Mouse (Mus musculus): ENCODE measurements around the gene Olfr209. TPM values are rescaled to one million over a fixed set of nuclear protein-coding genes. Genes with fewer than 3 reads are reported as not detected.

Gene Olfr209
- polyA plus RNA-seq (2012; ENCODE audit: insufficient read depth, insufficient read length, low replicate concordance, missing spikeins), result not detected in 2 replicates

DNA sequence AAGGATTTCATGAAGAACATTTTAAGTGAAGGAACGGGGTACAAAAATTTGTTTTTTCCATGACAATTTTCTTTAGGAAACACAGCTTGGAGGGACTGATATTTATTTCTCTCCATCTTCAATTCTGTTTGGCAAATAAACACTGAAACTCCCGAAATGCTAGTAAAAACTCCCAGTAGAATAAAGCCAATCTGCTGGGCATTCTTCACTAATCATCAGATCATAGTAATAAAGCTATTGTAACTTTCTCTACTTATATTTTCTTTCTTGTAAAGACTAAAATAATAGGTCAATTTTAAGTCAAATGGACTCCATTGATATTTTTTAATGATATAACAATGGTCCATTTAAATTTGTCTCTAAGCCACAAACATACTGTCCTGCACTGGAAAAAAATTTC lies at the start of gene Olfr209:
Gene Olfr209, minus strand, starts transcription at position 101 of the 400 bp plus-strand sequence.
- 76% methylated on average over 2 of the region's 2 CpGs for WGBS
- Histone ChIP-seq H3K4me1 (ENCODE audit: control insufficient read depth, insufficient read depth, low read length) (no peaks in the 10 kb centered on the region), H3K4me3 (ENCODE audit: insufficient read depth, low read depth, low read length) (no peak within 1 kb of the TSS), H3K27ac (ENCODE audit: insufficient read depth, low read depth, low read length) (no peak within 1 kb of the TSS)
- TF ChIP-seq POLR2A (IDR thresholded peaks at IDR 0.05; ENCODE audit: insufficient read depth, low read depth, low read length), result no peak
- TF ChIP-seq CTCF (IDR thresholded peaks at IDR 0.05; ENCODE audit: insufficient read depth, low read depth, low read length), result no peak

DNA sequence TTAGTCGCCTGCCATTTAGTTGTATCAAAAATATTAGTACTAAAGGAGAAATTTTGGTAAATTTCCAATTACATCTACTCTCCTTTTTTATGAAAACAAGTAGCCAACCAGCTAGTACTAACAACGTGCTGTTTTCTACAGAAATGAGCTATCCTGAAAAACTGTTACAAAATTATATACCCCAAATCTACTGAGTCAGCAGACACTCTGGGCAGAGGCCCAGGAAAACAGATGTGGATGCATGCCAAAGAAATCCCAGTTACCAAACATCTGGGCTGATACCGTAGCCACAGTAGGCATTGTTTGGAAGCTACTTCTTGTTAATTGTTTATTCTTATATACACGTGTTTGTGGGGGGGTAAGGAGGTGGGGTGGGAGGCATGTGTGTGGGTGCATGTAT lies 49.7 kb upstream of the Olfr209 start:
- Histone ChIP-seq H3K27ac (ENCODE audit: insufficient read depth, low read depth, low read length) (no peak overlapping the region), H3K4me1 (ENCODE audit: control insufficient read depth, insufficient read depth, low read length) (no peaks in the 10 kb centered on the region), H3K4me3 (ENCODE audit: insufficient read depth, low read depth, low read length) (no peak overlapping the region)
- TF ChIP-seq CTCF (IDR thresholded peaks at IDR 0.05; ENCODE audit: insufficient read depth, low read depth, low read length), result no peak
- no peak for TF ChIP-seq POLR2A (IDR thresholded peaks at IDR 0.05; ENCODE audit: insufficient read depth, low read depth, low read length)
- 28% methylated on average over 4 of the region's 4 CpGs for WGBS

DNA sequence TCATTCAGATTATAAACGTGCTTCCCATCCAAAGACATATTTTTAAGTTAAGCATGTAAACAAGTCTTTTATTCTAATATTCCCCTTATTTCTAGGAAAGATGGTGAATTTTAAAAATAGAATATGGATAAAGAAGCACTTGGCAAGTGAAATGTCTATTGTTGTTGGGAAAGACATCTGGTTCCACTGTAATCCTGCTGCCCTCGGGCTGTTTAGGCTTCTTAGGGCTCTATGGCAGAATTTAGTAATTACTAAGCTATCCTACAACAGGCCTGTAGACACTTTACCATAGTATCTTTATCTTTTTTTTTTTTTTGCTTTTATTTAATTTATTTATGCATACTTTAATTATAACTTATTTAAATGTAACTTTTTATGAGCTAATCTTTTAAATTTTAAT lies 46.0 kb upstream of the Olfr209 start:
- Histone ChIP-seq H3K4me3 (ENCODE audit: insufficient read depth, low read depth, low read length) (no peak overlapping the region), H3K4me1 (ENCODE audit: control insufficient read depth, insufficient read depth, low read length) (no peaks in the 10 kb centered on the region), H3K27ac (ENCODE audit: insufficient read depth, low read depth, low read length) (no peak overlapping the region)
- 62% methylated on average over 2 of the region's 2 CpGs for WGBS
- no peak for TF ChIP-seq CTCF (IDR thresholded peaks at IDR 0.05; ENCODE audit: insufficient read depth, low read depth, low read length)
- TF ChIP-seq POLR2A (IDR thresholded peaks at IDR 0.05; ENCODE audit: insufficient read depth, low read depth, low read length), result no peak

DNA sequence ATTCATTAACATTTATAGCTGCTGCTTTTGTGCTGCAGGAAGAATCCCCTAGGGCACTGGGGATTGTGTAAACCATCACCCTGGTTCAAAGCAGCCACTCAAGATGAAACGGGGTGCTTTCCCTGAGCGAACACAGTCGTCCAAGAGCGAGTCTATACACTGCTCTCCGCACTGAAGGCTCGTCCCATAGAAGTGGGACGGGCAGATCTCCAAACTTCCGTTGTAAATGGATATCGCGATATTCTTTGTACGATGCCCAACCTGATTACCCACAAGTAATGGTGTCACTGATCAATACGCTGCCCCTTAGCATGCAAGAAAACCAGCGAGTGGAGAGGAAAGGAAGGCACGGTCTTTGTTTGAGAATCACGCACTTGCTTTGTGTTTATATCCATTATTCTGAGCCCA lies 45.6 kb upstream of the Olfr209 start:
- TF ChIP-seq CTCF (IDR thresholded peaks at IDR 0.05; ENCODE audit: insufficient read depth, low read depth, low read length) (no peak), POLR2A (IDR thresholded peaks at IDR 0.05; ENCODE audit: insufficient read depth, low read depth, low read length) (no peak)
- Histone ChIP-seq H3K27ac (ENCODE audit: insufficient read depth, low read depth, low read length) (no peak overlapping the region), H3K4me3 (ENCODE audit: insufficient read depth, low read depth, low read length) (no peak overlapping the region), H3K4me1 (ENCODE audit: control insufficient read depth, insufficient read depth, low read length) (no peaks in the 10 kb centered on the region)
- WGBS, result 62% methylated on average over 15 of the region's 15 CpGs

DNA sequence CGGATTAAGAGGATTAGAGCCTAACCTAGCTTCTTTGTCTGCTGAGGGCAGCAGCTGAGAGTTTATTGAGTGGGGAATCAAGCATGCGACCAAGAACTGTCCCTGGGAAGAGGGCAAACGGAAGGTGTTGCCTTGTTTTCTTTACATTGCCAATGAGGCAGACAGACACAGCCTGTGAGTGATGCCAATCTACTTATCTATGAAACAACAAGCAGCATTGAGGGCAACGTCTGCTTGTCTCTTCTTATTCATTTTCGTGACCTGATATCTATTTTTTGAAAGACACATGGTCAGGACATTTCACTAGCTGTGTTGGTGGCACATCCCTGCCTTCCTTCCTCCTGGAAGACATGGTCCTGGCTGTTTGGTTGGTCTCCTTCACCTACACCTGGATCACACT lies 43.2 kb upstream of the Olfr209 start, which contains the start of gene Gabrr3:
Gene Gabrr3, plus strand, starts transcription at position 301 of the 400 bp plus-strand sequence.
- Histone ChIP-seq H3K4me3 (ENCODE audit: insufficient read depth, low read depth, low read length) (no peak within 1 kb of the TSS), H3K4me1 (ENCODE audit: control insufficient read depth, insufficient read depth, low read length) (no peaks in the 10 kb centered on the region), H3K27ac (ENCODE audit: insufficient read depth, low read depth, low read length) (no peak within 1 kb of the TSS)
- TF ChIP-seq POLR2A (IDR thresholded peaks at IDR 0.05; ENCODE audit: insufficient read depth, low read depth, low read length) (no peak), CTCF (IDR thresholded peaks at IDR 0.05; ENCODE audit: insufficient read depth, low read depth, low read length) (no peak)
- WGBS, result 77% methylated on average over 5 of the region's 5 CpGs

DNA sequence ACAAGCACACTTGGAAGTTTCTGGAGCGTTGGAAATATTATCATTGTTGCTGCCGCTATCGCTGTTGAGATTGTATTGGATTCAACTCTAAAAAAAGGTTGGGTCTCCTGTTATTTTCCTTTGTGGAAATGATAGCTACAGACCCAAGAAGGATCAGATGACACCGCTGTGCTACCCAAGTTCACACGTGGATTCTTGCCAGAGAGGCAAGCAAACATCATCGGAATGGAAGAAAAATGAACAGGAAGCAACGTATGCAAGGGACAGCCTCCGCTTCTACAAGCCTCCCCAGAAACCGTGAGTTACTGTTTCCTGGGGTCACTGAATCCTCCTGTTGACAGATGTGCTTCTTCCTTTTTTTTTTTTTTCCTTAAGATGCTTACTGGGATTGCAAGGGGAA lies 41.0 kb upstream of the Olfr209 start:
- 78% methylated on average over 9 of the region's 9 CpGs for WGBS
- no peak for TF ChIP-seq CTCF (IDR thresholded peaks at IDR 0.05; ENCODE audit: insufficient read depth, low read depth, low read length)
- TF ChIP-seq POLR2A (IDR thresholded peaks at IDR 0.05; ENCODE audit: insufficient read depth, low read depth, low read length), result no peak
- H3K27ac ChIP-seq (ENCODE audit: insufficient read depth, low read depth, low read length), result no peak overlapping the region
- no peak overlapping the region for H3K4me3 ChIP-seq (ENCODE audit: insufficient read depth, low read depth, low read length)
- no peaks in the 10 kb centered on the region for H3K4me1 ChIP-seq (ENCODE audit: control insufficient read depth, insufficient read depth, low read length)

DNA sequence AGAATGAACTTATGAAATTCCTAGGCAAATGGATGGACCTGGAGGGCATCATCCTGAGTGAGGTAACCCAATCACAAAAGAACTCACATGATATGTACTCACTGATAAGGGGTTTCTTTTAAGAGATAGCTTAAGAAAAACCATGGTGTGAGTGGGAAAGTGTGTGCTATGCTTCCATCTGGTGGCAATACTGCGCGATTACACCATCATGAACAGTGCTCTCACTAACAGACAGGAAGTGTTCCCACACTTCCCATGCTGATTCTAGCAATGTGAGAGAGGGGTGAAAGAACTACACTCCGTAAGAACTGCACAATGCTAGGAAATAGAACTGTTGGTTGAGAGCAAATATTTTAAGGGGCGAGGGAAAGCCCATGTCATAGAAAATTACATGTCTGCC lies 39.9 kb upstream of the Olfr209 start:
- TF ChIP-seq CTCF (IDR thresholded peaks at IDR 0.05; ENCODE audit: insufficient read depth, low read depth, low read length) (no peak), POLR2A (IDR thresholded peaks at IDR 0.05; ENCODE audit: insufficient read depth, low read depth, low read length) (no peak)
- no peak overlapping the region for H3K27ac ChIP-seq (ENCODE audit: insufficient read depth, low read depth, low read length)
- 8% methylated on average over 4 of the region's 4 CpGs for WGBS
- H3K4me3 ChIP-seq (ENCODE audit: insufficient read depth, low read depth, low read length), result no peak overlapping the region
- no peaks in the 10 kb centered on the region for H3K4me1 ChIP-seq (ENCODE audit: control insufficient read depth, insufficient read depth, low read length)

DNA sequence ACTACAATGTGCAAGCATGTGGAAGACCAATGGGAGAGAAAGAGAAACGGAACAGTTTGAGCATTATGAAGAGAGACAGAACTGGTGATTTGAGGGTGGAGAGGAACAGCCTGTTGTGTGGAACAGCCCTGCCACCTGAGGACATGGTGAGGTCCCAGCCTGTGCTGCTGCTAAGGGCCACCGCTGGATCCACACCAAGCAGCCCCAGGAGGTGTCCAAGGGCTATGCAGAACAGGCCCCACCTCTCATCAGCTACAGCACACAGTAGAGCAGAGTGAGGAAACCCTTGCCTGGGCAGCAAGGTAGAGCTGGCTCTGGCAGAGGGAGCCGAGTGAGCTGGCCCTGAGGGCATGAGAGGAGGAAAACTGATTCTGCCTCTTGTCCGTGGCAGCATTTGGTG lies 38.2 kb upstream of the Olfr209 start:
- TF ChIP-seq CTCF (IDR thresholded peaks at IDR 0.05; ENCODE audit: insufficient read depth, low read depth, low read length) (no peak), POLR2A (IDR thresholded peaks at IDR 0.05; ENCODE audit: insufficient read depth, low read depth, low read length) (no peak)
- no peaks in the 10 kb centered on the region for H3K4me1 ChIP-seq (ENCODE audit: control insufficient read depth, insufficient read depth, low read length)
- no peak overlapping the region for H3K27ac ChIP-seq (ENCODE audit: insufficient read depth, low read depth, low read length)
- 86% methylated on average over 4 of the region's 4 CpGs for WGBS
- no peak overlapping the region for H3K4me3 ChIP-seq (ENCODE audit: insufficient read depth, low read depth, low read length)

DNA sequence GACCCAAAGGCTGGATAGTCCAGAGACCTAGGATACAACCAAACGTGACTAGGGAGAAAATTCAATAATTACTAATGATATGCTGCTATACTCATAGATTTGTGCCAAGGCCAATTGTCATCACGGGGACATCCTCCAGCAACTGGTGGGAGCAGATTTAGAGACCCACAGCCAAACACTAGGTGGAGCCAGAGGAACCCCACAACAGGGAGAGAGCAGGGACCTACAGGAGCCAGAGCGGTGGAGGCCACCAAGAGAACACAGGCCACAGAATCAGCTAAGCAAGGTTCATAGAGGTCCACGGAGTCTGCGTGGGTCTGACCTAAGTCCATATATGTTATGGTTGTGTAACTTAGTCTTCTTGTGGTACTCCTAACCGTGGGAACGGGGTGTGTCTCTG lies 37.3 kb upstream of the Olfr209 start:
- 88% methylated on average over 7 of the region's 7 CpGs for whole genome bisulfite sequencing

DNA sequence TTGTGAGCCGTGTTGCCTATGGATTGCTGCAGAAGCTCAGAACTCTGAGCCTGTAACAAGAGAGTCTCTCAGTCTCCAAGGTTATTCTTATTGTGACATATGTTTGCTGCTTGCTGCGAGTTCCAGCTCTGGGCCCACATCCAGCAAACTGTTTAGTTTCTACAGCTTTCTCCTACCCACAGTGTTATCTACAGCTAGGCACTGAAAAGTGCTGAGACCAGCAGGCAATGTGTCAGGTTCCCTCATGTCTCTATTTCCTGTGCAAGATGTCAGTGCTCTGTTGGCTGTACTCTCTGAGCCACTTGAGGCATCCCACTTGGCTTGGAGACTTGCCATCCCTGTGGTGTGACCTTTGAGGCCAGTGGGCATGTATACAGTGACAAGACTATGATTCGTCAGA lies 29.5 kb upstream of the Olfr209 start:
- H3K4me3 ChIP-seq (ENCODE audit: insufficient read depth, low read depth, low read length), result no peak overlapping the region
- WGBS, result 68% methylated on average over 3 of the region's 3 CpGs
- no peak overlapping the region for H3K27ac ChIP-seq (ENCODE audit: insufficient read depth, low read depth, low read length)
- no peak for TF ChIP-seq CTCF (IDR thresholded peaks at IDR 0.05; ENCODE audit: insufficient read depth, low read depth, low read length)
- no peak for TF ChIP-seq POLR2A (IDR thresholded peaks at IDR 0.05; ENCODE audit: insufficient read depth, low read depth, low read length)
- no peaks in the 10 kb centered on the region for H3K4me1 ChIP-seq (ENCODE audit: control insufficient read depth, insufficient read depth, low read length)

More for the DNA sequence above, 37.3 kb upstream of the Olfr209 start:
- Histone ChIP-seq H3K27ac (ENCODE audit: insufficient read depth, low read depth, low read length) (no peak overlapping the region), H3K4me3 (ENCODE audit: insufficient read depth, low read depth, low read length) (no peak overlapping the region), H3K4me1 (ENCODE audit: control insufficient read depth, insufficient read depth, low read length) (no peaks in the 10 kb centered on the region)
- TF ChIP-seq CTCF (IDR thresholded peaks at IDR 0.05; ENCODE audit: insufficient read depth, low read depth, low read length) (no peak), POLR2A (IDR thresholded peaks at IDR 0.05; ENCODE audit: insufficient read depth, low read depth, low read length) (no peak)

Measured in olfactory bulb, adult 2 months (tissue).